ENCODE assay signal across 13 mouse cellular contexts in the genomic region with DNA sequence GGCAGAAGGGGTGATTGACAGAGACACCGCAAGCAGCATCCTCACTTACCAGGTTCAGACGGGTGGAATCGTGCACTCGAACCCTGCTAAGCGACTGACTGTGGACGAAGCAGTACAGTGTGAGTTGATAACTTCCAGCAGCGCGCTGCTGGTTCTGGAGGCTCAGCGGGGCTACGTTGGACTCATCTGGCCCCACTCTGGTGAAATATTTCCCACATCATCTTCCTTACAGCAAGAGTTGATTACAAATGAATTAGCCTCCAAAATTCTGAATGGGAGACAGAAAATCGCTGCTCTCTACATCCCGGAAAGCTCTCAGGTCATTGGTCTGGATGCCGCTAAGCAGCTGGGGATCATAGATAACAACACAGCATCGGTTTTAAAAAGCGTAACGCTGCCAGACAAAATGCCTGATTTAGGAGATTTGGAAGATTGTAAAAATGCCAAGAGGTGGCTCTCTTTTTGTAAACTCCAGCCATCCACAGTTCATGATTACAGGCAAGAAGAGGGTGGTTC.
"Had no signal": no experiment of that assay in that cellular context is flagged by ENCODE, and none has a peak within 500 bp of the region (broad histone marks: within the 10 kb centered on the region; RNA-seq: fewer than 3 reads in every experiment).

No protein-coding gene starts in this region.

- ATAC-seq: liver, postnatal 0 days; midbrain, embryonic 15.5 days had no signal

- H3K36me3 ChIP-seq: intestine, embryonic 15.5 days; stomach, embryonic 15.5 days had no signal

- H3K9me3 ChIP-seq: intestine, embryonic 15.5 days; limb, embryonic 12.5 days; liver, embryonic 13.5 days; midbrain, embryonic 15.5 days; stomach, embryonic 15.5 days had no signal

- H3K27ac ChIP-seq: intestine, embryonic 15.5 days; limb, embryonic 12.5 days; liver, embryonic 13.5 days; midbrain, embryonic 15.5 days; stomach, embryonic 15.5 days had no signal

- H3K4me2 ChIP-seq: intestine, embryonic 15.5 days; limb, embryonic 12.5 days; liver, embryonic 13.5 days; midbrain, embryonic 11.5 days; midbrain, embryonic 15.5 days; stomach, embryonic 15.5 days had no signal

- DNase-seq: kidney, adult 18-20 months; kidney, postnatal 10 days; kidney, postnatal 4 days; liver; liver, embryonic 13.5 days; liver, postnatal 0 days; retina, postnatal 1 day; right cerebral cortex, postnatal 4 days had no signal

- H3K27me3 ChIP-seq: intestine, embryonic 15.5 days; limb, embryonic 12.5 days; liver, embryonic 13.5 days; midbrain, embryonic 15.5 days; stomach, embryonic 15.5 days had no signal

- H3K4me3 ChIP-seq: intestine, embryonic 15.5 days; limb, embryonic 12.5 days; liver, embryonic 13.5 days; midbrain, embryonic 15.5 days; stomach, embryonic 15.5 days had no signal

- H3K9ac ChIP-seq: intestine, embryonic 15.5 days; limb, embryonic 12.5 days; liver, embryonic 13.5 days; liver, postnatal 0 days; midbrain, embryonic 15.5 days; stomach, embryonic 15.5 days had no signal

- H3K4me1 ChIP-seq: intestine, embryonic 15.5 days; limb, embryonic 12.5 days; liver, embryonic 13.5 days; midbrain, embryonic 15.5 days; stomach, embryonic 15.5 days had no signal
